Mouse (Mus musculus) heart, postnatal 4 days (tissue): ENCODE results near the gene Thrb. TPM values are rescaled to one million over a fixed set of nuclear protein-coding genes. Genes with fewer than 3 reads are reported as not detected.

Experiments
- DNase-seq: peaks from one replicate; pipeline ENCODE4 v3.0.0; 2021
- total RNA-seq, 2 experiments: library from RNA; stranded (reverse); gene quantifications; 2 replicates each; pipeline ENCODE4 v1.2.3; 2021

Gene Thrb
- total RNA-seq, 2 experiments from 2014 or later = 3.4 to 5.4 TPM

GRCm38 (mm10) chr14:17713297-17713904 is 53.3 kb downstream of the Thrb start:
- no peak for DNase-seq

GRCm38 (mm10) chr14:17719494-17719893 is 59.4 kb downstream of the Thrb start:
- no peak for DNase-seq

- DNase-seq = no peak
Measured at GRCm38 (mm10) chr14:17722824-17723445, 62.9 kb downstream of the Thrb start.

- no peak for DNase-seq
Measured at GRCm38 (mm10) chr14:17724577-17724976, 64.5 kb downstream of the Thrb start.

- no peak for DNase-seq
Measured at GRCm38 (mm10) chr14:17726906-17727305, 66.8 kb downstream of the Thrb start.

GRCm38 (mm10) chr14:17727878-17728277 is 67.8 kb downstream of the Thrb start:
- DNase-seq = no peak

GRCm38 (mm10) chr14:17728889-17729288 is 68.8 kb downstream of the Thrb start:
- no peak for DNase-seq

- no peak for DNase-seq
Measured at GRCm38 (mm10) chr14:17731020-17731419, 71.0 kb downstream of the Thrb start.

DNA sequence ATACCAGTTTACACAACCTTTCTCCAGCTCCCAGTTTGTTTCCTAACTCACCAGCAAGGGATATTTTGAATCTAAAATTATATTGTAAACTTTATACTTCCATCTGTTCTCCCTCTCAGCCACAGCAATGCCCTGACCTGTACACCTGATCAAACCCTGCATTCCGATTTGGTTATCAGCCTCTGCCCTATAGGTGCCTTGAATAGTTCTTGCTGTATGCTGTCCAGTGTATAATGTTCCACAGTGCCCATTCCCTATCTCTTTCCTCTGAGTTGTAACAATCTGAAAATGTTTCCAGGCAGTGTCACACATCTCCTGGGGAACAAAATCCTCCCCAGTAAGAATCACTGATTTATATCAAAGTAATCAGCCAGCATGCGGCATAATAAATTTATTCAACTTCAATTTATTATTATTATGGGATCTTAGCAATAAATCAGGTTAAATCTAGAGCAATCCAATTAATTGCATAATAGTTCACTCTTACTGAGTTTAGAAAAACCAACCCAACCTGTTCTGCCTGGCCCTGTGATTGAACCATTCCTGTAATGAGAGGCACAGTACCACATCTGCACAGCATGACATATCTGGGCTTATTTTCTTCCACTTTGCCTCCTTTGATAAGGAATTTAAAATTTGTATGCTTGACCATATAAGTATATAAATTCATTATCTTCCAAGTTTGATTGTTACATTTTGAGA is 73.2 kb downstream of the Thrb start:
- DNase-seq = no peak

DNA sequence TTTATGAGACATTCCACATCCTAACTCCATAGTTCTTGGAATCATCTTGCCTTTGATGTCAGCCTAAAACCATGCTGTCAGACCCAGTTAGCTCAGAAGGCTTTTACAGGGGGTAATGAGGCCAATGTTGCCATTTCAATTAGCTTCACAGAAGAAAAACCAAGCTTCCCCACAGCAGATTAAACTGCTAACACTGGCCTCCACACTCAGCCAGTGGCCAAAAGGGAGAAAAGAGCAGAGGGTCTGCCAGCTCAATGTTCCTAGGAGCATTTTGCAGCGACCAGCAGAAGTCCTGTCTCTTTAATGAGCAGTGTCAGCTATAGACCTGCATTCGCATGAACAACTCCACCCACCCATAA is 73.7 kb downstream of the Thrb start:
- no peak for DNase-seq

GRCm38 (mm10) chr14:17735440-17735839 is 75.4 kb downstream of the Thrb start:
- no peak for DNase-seq

GRCm38 (mm10) chr14:17740903-17741302 is 80.8 kb downstream of the Thrb start:
- no peak for DNase-seq

- DNase-seq = no peak
Measured at GRCm38 (mm10) chr14:17742264-17742663, 82.2 kb downstream of the Thrb start.

DNA sequence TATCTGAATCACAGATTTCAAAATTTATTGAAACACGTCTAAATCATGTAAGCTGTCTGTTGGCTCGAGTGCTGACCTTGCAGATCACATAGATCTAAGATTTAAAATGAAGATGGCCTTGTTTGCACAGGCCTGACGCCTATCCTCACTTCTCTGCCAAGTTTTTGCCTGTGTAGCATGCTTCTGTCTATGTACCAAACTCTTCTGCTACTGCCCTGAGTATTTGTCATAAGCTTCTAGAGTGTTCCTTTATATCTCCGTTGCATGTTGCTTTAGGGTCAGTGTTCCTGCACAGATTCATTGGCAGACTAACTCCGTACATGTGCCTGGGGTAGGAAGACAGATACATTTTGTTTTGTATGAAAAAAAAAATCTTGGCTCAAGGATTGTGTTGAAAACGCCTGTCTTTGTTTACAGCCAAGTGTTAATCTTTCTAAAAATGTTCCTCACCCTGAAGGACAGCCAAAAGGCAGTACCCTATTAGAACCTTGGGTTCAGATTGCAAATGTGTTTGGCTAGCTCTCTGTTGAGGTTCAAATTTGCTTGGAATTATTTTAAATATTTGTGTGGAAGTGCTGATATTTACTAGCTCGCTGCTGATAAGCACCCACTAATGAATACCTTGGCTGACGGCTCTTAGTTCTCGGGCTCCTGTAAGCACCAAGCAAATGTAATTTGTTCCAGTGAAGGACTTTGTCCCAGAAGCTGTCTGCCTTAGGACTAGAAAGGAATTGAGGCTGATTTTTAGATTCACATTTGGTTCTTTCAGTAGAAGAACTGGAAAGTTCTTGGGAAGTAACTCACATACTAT is 83.0 kb downstream of the Thrb start:
- no peak for DNase-seq

DNA sequence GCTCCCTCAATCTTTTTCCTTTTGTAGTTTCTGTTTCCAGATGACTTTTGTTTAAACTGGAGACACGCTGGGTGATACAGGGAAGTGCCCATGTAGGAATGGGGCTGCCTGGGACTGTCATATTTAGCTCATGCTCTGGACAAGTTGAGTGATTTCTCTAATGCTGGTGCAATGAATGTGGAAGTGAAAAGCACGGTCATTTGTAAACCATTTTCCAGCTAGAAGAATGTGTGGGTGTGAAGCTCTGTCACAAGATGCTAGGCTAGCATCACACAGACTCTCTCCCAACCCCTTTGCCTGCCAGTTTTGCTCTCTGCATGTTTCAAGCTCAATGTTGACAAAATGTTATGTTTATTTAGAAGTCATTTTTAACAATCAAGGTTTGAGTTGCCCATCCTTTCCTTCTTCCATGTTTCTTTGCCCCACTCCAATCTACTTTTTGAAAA is 83.7 kb downstream of the Thrb start:
- no peak for DNase-seq

- DNase-seq = no peak
Measured at GRCm38 (mm10) chr14:17747922-17748321, 87.9 kb downstream of the Thrb start.

GRCm38 (mm10) chr14:17748945-17749344 is 88.9 kb downstream of the Thrb start:
- no peak for DNase-seq

- no peak for DNase-seq
Measured at GRCm38 (mm10) chr14:17751911-17752310, 91.8 kb downstream of the Thrb start.

DNA sequence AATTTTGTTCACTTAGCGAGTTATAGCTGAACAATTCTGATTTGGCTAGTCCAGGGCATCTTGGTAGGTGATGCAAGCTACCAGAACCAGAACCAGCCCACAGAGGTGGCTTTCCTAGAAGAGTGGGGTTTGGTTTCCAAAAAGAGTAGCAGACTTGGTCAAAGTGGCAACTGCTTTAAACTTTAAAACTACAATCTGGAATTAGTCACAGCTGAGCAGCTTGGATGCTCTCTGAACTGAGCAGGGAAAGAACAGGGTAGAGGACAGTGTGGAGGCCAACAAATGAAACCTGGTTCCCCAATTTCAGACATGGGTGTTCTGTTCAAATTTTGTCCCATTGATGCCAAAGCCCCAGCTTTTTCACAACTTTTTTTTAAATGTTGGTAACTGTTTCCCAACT is 93.4 kb downstream of the Thrb start:
- no peak for DNase-seq

DNA sequence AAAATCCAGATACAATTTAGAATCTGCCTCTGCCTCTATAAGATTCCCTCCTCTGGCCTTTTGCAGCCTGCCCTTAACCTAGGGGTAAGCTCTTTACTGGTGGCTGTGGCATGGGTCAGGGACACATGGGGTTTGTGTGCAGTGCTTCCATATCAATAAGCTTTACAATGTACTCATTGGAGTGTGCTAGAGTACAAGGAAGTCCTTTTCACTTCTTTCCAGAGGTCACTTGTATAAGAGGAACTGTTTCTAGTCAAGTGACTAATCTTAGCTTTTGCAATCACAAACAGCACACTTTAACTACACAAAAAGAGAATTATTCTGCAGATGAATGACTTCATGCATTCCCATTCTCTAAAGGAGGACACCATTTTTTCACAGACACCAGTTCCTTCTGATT is 96.7 kb downstream of the Thrb start:
- DNase-seq = no peak

- DNase-seq = no peak
Measured at GRCm38 (mm10) chr14:17767987-17768386, 107.9 kb downstream of the Thrb start.

- no peak for DNase-seq
Measured at GRCm38 (mm10) chr14:17774404-17774803, 114.3 kb downstream of the Thrb start.

DNA sequence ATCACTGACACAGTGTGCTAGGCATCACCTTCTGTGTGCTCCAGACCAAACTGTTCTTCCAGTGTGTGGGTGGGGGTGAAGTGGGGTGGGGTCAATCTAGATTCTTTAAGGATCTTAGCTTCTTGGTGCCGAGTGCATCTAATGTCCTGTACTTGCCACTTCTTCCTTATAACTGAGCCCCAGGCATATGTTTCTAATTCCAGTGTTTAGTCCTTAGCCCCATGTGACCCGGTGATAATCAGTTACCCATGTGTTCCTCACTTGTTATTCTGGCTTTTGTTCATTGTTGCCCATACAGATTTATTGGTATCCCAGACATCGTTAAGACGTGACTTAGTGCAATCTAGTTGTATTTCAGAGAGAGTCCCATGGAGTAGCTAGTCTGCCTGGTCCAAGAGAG is 121.9 kb downstream of the Thrb start:
- no peak for DNase-seq
